25 mouse cellular contexts compared by ENCODE assay signal in the genomic region with DNA sequence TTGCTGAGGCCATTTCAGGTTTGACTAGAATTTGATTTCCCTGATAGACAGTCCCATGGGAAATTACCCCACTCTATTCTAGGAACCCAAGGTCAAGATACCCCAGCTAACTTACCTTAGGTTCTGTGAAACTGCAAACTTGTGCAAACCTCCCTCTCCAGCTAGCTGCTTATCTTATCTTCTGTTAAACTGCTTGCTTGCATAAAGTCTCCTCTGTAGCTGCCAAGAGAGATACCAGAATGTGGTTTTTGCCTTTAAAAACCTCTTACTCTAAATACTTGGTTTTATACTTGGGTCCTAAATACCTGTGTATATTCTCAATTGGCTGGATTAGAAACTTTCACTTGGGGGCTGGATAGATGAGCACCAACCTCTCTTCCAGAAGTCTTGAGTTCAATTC.
"Had no signal": no experiment of that assay in that cellular context is flagged by ENCODE, and none has a peak within 500 bp of the region (broad histone marks: within the 10 kb centered on the region; RNA-seq: fewer than 3 reads in every experiment).

No protein-coding gene starts in this region.

- H3K9me3 ChIP-seq: limb, embryonic 15.5 days; stomach, embryonic 15.5 days had no signal

- H3K27me3 ChIP-seq: limb, embryonic 12.5 days; limb, embryonic 15.5 days; midbrain, embryonic 13.5 days; neural tube, embryonic 13.5 days; stomach, embryonic 15.5 days had no signal

- H3K4me3 ChIP-seq: left cerebral cortex, adult 2 months; limb, embryonic 12.5 days; limb, embryonic 15.5 days; liver, embryonic 15.5 days; midbrain, embryonic 10.5 days; midbrain, embryonic 13.5 days; myocyte; neural tube, embryonic 13.5 days; stomach, embryonic 15.5 days had no signal

- H3K4me1 ChIP-seq: limb, embryonic 12.5 days; limb, embryonic 15.5 days; stomach, embryonic 15.5 days had no signal

- DNase-seq: kidney, adult 18-20 months; kidney, adult 9 months; kidney, postnatal 14 days; kidney, postnatal 4 days; layer of hippocampus, adult 9-11 months; layer of hippocampus, postnatal 36 days; left cerebral cortex, postnatal 4 days; lung, adult 2 months; lung, postnatal 14 days; lung, postnatal 4 days; retina, postnatal 1 day; right cerebral cortex, postnatal 25 days; spleen, adult 18-20 months; thymus, postnatal 25 days had no signal

- ATAC-seq: intestine, embryonic 16.5 days; midbrain, embryonic 13.5 days; midbrain, embryonic 16.5 days had no signal

- H3K27ac ChIP-seq: left cerebral cortex, adult 2 months; limb, embryonic 12.5 days; limb, embryonic 15.5 days; liver, embryonic 15.5 days; midbrain, embryonic 10.5 days; midbrain, embryonic 13.5 days; neural tube, embryonic 13.5 days; stomach, embryonic 15.5 days had no signal

- H3K9ac ChIP-seq: limb, embryonic 12.5 days; limb, embryonic 15.5 days; liver, embryonic 15.5 days; midbrain, embryonic 13.5 days; neural tube, embryonic 13.5 days; stomach, embryonic 15.5 days had no signal

- H3K36me3 ChIP-seq: limb, embryonic 12.5 days; limb, embryonic 15.5 days; liver, embryonic 15.5 days; midbrain, embryonic 10.5 days; midbrain, embryonic 13.5 days; neural tube, embryonic 13.5 days; stomach, embryonic 15.5 days had no signal

- H3K4me2 ChIP-seq: limb, embryonic 12.5 days; limb, embryonic 15.5 days; liver, embryonic 15.5 days; midbrain, embryonic 13.5 days; neural tube, embryonic 13.5 days; stomach, embryonic 15.5 days had no signal
